Mouse (Mus musculus): ENCODE measurements around the gene Olfr447. TPM values are rescaled to one million over a fixed set of nuclear protein-coding genes. Genes with fewer than 3 reads are reported as not detected.

Gene Olfr447
- polyA plus RNA-seq (2014; fragmentation: Illumina TruSeq; extraction: RNeasy Lipid Tissue Mini Kit (QIAGEN cat#74804); ENCODE audit: low read depth, low replicate concordance): not detected

DNA sequence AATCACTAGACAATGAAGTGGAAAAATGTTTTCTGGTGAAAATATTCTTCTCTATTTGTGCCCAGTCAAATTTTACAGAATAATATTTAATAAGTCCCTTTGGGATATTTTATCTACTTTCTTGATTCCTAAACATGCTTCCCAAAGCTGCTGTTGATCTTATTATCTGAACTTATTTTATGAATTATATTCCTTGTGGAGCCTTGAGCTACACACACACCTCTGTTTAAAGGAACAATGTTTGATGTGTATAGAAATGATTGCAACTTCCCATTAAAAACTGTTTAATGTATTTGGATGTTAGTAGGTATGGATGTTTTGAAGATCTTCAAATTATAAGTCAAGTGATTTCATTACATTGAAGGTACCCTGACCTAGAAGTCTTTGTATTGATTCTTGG, at the start of gene Olfr447:
Olfr447 (plus strand) TSS at position 301 of the 400 bp plus-strand sequence.

DNA sequence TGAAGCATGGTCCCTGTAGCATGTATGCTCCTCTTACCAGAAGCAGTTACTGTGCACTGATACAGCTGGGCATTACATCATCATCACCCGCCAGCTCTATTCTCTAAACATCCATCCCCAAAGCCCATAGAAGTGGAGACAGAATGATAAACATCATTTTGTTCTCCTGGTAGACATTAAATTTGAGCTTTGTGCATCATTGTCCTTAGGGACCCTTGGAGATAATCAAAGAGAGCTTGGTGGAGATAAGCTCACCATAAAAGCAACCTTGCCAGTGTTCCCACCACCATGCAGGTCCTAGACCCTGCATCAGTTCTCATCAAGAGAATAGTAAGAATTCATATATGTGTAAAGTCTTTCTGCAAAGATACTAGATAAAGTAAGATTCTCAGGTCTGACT, 18.5 kb upstream of the Olfr447 start, which contains the start of gene Olfr448:
Olfr448 (plus strand) TSS at position 301 of the 400 bp plus-strand sequence.

GRCm38 (mm10) chr6:42921077-42921476, 12.4 kb downstream of the Olfr447 start, which contains the start of gene Olfr446:
TSS of gene Olfr446 (plus strand) at chr6:42921377.

GRCm38 (mm10) chr6:42948767-42949166, 40.1 kb downstream of the Olfr447 start, which contains the start of gene Olfr444:
TSS of gene Olfr444 (plus strand) at chr6:42949067.

Other genes starting within 250 kb of the Olfr447 start
- gene Tcaf1, start 198.8 kb upstream of the Olfr447 start, polyA plus RNA-seq (2014; fragmentation: Illumina TruSeq; extraction: RNeasy Lipid Tissue Mini Kit (QIAGEN cat#74804); ENCODE audit: low read depth, low replicate concordance): 35.3 TPM
- not detected for gene Olfr453, start 169.5 kb upstream of the Olfr447 start, polyA plus RNA-seq (2014; fragmentation: Illumina TruSeq; extraction: RNeasy Lipid Tissue Mini Kit (QIAGEN cat#74804); ENCODE audit: low read depth, low replicate concordance)
- gene Olfr38, start 152.5 kb upstream of the Olfr447 start, polyA plus RNA-seq (2014; fragmentation: Illumina TruSeq; extraction: RNeasy Lipid Tissue Mini Kit (QIAGEN cat#74804); ENCODE audit: low read depth, low replicate concordance): not detected
- not detected for gene Olfr452, start 123.8 kb upstream of the Olfr447 start, polyA plus RNA-seq (2014; fragmentation: Illumina TruSeq; extraction: RNeasy Lipid Tissue Mini Kit (QIAGEN cat#74804); ENCODE audit: low read depth, low replicate concordance)
- not detected for gene Olfr450, start 96.9 kb upstream of the Olfr447 start, polyA plus RNA-seq (2014; fragmentation: Illumina TruSeq; extraction: RNeasy Lipid Tissue Mini Kit (QIAGEN cat#74804); ENCODE audit: low read depth, low replicate concordance)
- gene Olfr449, start 74.5 kb upstream of the Olfr447 start, polyA plus RNA-seq (2014; fragmentation: Illumina TruSeq; extraction: RNeasy Lipid Tissue Mini Kit (QIAGEN cat#74804); ENCODE audit: low read depth, low replicate concordance): not detected
- not detected for gene Olfr448, start 18.4 kb upstream of the Olfr447 start, polyA plus RNA-seq (2014; fragmentation: Illumina TruSeq; extraction: RNeasy Lipid Tissue Mini Kit (QIAGEN cat#74804); ENCODE audit: low read depth, low replicate concordance)
- not detected for gene Olfr446, start 12.5 kb downstream of the Olfr447 start, polyA plus RNA-seq (2014; fragmentation: Illumina TruSeq; extraction: RNeasy Lipid Tissue Mini Kit (QIAGEN cat#74804); ENCODE audit: low read depth, low replicate concordance)
- not detected for gene Olfr444, start 40.2 kb downstream of the Olfr447 start, polyA plus RNA-seq (2014; fragmentation: Illumina TruSeq; extraction: RNeasy Lipid Tissue Mini Kit (QIAGEN cat#74804); ENCODE audit: low read depth, low replicate concordance)
- gene Olfr441, start 197.5 kb downstream of the Olfr447 start, polyA plus RNA-seq (2014; fragmentation: Illumina TruSeq; extraction: RNeasy Lipid Tissue Mini Kit (QIAGEN cat#74804); ENCODE audit: low read depth, low replicate concordance): not detected
- gene Olfr237-ps1, start 237.7 kb downstream of the Olfr447 start, polyA plus RNA-seq (2014; fragmentation: Illumina TruSeq; extraction: RNeasy Lipid Tissue Mini Kit (QIAGEN cat#74804); ENCODE audit: low read depth, low replicate concordance): not detected

All from adipose tissue, adult 10 weeks (tissue).